Mouse (Mus musculus) lung, postnatal 4 days (tissue): ENCODE measurements at regions not wholly inside any gene's neighbourhood (a gene's known extent, or its start where the extent isn't known, plus 50 kb on each side); places are given as distances from the start of the nearest gene placed in this dataset.
A peak's percentile ranks its signal among the peaks of the same experiment; 100 is the strongest.

ENCODE experiments used
- DNase-seq, 2 experiments: peaks; one replicate each; pipeline ENCODE4 v3.0.0; 2021

- DNase-seq = peak; percentile 48 to 67
These were observed 52.3 kb upstream of the Cux1 start for GRCm38 (mm10) chr5:136619315-136620231.

- no peak for DNase-seq
These were observed 52.9 kb upstream of the Cux1 start for GRCm38 (mm10) chr5:136620234-136620633.

- DNase-seq = no peak
These were observed 54.2 kb upstream of the Cux1 start for GRCm38 (mm10) chr5:136621336-136622125.

- DNase-seq = no peak
These were observed 54.9 kb upstream of the Cux1 start for GRCm38 (mm10) chr5:136622152-136622551.

GRCm38 (mm10) chr5:136622721-136623542 lies 55.6 kb upstream of the Cux1 start:
- DNase-seq = peak; percentile 84 to 85

- no peak for DNase-seq
These were observed 56.5 kb upstream of the Cux1 start for GRCm38 (mm10) chr5:136623791-136624190.

GRCm38 (mm10) chr5:136625176-136625991 lies 58.1 kb upstream of the Cux1 start:
- no peak for DNase-seq

- DNase-seq = no peak
These were observed 59.0 kb upstream of the Cux1 start for GRCm38 (mm10) chr5:136626142-136626771.

GRCm38 (mm10) chr5:136626891-136627290 lies 59.6 kb upstream of the Cux1 start:
- DNase-seq = no peak

- DNase-seq = peak in 1 of 2 experiments; percentile 22
These were observed 60.5 kb upstream of the Cux1 start for GRCm38 (mm10) chr5:136627671-136628292.

- no peak for DNase-seq
These were observed 61.2 kb upstream of the Cux1 start for GRCm38 (mm10) chr5:136628502-136628901.

GRCm38 (mm10) chr5:136632286-136632685 lies 60.7 kb upstream of the Myl10 start:
- DNase-seq = no peak

GRCm38 (mm10) chr5:136633901-136634300 lies 59.0 kb upstream of the Myl10 start:
- no peak for DNase-seq

- no peak for DNase-seq
These were observed 57.8 kb upstream of the Myl10 start for GRCm38 (mm10) chr5:136635119-136635518.

- no peak for DNase-seq
These were observed 56.5 kb upstream of the Myl10 start for GRCm38 (mm10) chr5:136636476-136636875.

GRCm38 (mm10) chr5:136637872-136638271 lies 55.1 kb upstream of the Myl10 start:
- peak; percentile 63 to 85 for DNase-seq

GRCm38 (mm10) chr5:136640871-136641619 lies 51.9 kb upstream of the Myl10 start:
- no peak for DNase-seq

- DNase-seq = peak; percentile 52 to 70
These were observed 50.7 kb upstream of the Myl10 start for GRCm38 (mm10) chr5:136642208-136642607.
